Mouse (Mus musculus): ENCODE data around the gene U2af2.
"Not testable (repeated sequence)": the region's sequence is repeated elsewhere in the genome, so short reads cannot be mapped to it uniquely, and the experiment has no call there.

Gene U2af2

DNA sequence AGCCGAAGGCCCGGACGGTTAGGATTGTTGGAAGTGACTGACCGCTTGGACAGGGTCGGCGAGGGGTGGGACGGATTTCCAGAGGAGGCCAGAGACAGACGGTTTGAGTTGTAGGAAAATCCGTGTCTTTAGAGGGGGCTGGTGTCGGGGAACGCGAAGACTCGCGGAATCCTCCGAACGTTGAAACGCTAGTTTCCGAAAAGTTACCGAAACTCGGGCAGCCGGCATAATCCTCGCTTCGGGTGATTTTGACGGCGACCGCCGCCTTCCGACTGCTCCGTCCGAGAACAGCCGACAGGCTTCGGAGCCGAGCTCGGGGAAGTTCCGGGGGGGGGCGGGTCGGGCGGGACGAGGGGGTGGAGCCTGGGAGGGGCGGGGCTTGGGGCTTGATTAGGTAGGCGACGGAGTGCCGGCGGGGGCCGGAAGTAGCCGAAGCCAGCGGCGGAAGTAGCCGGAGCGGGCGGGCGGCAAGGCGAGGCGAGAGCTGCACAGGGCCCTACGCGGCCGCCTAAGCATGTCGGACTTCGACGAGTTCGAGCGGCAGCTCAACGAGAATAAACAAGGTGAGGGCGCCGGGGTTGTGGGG is at the start of gene U2af2:
TSS of gene U2af2 (plus strand) at position 370 of the 586 bp plus-strand sequence.
- DNase-seq (ENCODE audit: low spot score): peak; percentile 99

DNA sequence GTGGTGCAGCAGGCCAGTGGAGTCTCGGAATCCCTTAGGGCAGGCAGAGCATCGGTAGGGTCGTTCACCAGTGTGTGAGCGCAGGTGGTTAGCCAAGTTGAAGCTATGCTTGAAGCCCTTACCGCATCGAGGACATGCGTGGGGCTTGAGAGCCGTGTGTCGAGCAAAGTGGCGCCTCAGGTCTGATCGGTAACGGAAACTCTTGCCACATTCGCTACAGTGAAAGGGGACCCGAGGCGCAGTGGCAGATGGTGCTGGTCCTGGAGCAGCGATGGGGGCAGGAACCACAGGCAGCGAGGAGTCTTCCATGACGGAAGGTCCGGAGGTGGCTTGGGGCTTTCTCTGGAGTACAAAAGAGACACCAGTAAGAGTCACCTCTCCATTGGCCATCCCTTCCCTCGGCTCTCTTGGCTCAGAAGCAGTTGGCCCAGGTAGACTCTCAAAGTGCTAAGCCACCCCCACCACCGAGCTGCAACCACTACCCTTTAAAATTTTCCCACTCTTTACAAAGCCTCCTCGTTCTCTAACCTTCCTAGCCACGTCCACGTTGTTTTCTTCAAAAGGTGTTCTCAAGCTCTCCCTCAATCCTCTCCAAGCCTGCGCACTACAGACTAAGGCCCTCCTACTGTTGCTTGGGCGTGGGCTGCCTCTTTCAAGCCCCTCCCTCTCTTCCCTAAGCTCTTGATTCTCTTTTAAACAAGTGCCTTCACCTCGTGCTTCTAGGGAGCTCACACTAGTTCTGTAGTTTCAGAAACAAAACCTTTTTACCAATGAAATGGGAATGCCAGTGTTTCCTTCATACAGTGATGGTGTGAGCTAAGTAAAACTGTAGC is 49.0 kb upstream of the U2af2 start:
- no peak for DNase-seq (ENCODE audit: low spot score)

DNA sequence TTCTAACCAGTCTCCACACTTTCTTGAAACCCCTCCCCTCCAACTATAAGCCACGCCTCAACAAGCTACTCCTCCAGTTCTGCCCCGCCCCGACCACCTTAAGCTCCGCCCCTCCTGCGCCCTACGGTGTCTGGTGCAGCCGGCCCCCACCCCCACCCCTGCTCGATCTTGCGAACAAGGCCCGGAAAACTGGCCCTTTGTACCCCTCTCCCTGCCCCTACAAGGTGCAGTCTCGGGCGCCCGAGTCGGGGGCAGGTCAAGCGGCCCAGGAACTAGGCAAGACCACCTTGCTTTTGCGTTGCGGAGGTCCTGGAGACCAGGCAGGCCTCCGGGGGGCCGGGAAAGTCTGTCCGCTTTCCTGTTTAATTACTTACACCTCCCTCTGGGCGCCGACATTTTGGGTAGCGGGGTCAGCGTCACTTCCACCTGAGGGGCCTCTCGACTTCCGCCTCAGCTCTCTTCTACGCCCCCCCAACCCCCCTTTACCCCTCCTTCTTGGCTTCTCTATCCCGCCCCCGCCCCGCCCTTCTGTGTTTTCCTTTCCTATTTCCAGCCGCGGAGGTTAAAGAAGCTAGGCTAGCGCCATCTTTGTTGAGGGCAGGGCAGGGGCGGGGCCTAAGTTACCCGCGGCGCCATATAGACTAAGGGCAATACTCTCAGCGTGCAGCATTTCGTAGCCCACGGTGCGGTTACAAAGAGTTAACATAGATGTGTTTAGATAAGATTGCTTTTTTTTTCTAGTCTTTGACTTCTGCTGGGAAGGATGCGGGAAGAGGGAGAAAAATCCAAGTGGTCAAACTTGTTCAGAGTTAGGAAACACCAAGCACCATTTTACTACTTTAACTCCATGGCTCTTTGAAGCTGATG is 47.5 kb upstream of the U2af2 start, which contains the start of the genes Zfp524 and Fiz1:
TSS of gene Zfp524 (plus strand) at position 165 of the 867 bp plus-strand sequence.
TSS of gene Fiz1 (minus strand) at position 447 of the 867 bp plus-strand sequence.
- DNase-seq (ENCODE audit: low spot score): peak; percentile 98

- DNase-seq (ENCODE audit: low spot score): peak; percentile 98
Measured at GRCm38 (mm10) chr7:5015118-5016001, 46.6 kb upstream of the U2af2 start, which contains the start of gene Gm44973. Gene Gm44973, plus strand, starts transcription at chr7:5015496.

DNA sequence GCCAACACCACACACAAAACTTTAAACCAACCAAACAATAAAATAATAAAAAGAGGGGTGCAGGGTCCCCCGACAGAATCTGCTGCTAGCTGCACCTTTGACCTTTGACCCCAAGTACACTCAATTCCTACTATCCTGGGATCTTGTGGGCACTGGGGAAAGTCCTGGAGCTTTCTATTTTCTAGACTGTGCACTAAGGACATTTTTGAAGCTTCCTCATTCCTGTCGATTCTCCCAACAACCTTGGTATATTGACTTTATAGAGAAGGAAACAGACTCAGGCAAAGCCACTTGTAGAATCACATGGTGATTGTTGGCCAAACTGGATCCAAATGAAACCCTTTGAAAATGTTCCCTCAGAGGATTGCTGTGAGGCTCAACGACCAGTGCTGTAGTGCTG is 45.9 kb upstream of the U2af2 start:
- no peak for DNase-seq (ENCODE audit: low spot score)

DNA sequence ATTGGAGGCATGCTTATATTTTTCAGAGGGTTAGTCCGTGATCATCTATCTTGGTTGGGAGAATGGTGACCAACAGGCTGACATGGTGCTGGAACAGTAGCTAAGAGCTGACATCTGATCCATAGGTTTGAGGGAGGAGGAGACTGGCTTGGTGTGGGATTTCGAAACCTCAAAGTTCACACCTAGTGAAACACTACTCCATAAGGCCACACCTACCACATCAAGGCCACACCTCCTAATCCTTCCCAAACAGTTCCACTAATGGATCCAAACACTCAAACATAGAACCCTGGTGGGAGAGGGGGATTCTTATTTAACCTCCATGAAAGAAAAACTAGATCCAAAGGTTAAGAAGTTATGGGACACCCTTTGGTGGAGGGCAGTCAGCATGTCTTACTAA is 45.0 kb upstream of the U2af2 start:
- no peak for DNase-seq (ENCODE audit: low spot score)

- DNase-seq (ENCODE audit: low spot score): peak; percentile 79
Measured at GRCm38 (mm10) chr7:5017352-5017751, 44.6 kb upstream of the U2af2 start.

DNA sequence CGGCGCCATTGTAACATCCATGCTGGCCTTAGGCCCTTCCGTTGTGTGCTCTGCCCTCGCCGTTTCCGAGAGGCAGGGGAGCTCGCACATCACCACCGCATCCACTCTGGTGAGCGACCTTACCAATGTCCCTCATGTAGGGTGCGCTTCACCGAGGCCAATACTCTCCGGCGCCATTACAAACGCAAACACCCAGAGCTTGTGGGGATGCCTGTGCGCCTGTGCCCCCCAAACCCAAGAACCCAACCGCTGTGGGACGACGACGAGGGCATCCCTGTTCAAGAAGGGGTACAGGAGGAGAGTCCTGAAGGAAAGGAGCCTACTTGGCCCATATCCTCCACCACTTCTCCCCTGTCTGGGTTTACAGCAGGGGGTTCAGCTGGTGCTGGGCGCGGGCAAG is 44.0 kb upstream of the U2af2 start:
- DNase-seq (ENCODE audit: low spot score): no peak

DNA sequence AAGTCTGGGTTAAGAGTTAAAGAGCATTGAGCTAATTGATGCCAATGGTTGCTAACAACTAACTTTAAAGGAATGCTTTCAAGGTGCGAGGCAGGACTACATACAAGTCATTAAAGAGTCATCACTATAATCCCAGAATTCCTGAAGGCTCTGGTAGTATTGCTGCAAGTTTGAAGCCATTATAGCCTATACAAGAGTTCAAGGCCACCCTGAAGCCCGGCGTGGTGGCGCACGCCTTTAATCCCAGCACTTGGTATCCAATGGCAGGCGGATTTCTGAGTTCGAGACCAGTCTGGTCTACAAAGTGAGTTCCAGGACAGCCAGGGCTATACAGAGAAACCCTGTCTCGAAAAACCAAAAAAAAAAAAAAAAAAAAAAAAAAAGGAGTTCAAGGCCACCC is 42.4 kb upstream of the U2af2 start:
- not testable (repeated sequence) for DNase-seq (ENCODE audit: low spot score)

DNA sequence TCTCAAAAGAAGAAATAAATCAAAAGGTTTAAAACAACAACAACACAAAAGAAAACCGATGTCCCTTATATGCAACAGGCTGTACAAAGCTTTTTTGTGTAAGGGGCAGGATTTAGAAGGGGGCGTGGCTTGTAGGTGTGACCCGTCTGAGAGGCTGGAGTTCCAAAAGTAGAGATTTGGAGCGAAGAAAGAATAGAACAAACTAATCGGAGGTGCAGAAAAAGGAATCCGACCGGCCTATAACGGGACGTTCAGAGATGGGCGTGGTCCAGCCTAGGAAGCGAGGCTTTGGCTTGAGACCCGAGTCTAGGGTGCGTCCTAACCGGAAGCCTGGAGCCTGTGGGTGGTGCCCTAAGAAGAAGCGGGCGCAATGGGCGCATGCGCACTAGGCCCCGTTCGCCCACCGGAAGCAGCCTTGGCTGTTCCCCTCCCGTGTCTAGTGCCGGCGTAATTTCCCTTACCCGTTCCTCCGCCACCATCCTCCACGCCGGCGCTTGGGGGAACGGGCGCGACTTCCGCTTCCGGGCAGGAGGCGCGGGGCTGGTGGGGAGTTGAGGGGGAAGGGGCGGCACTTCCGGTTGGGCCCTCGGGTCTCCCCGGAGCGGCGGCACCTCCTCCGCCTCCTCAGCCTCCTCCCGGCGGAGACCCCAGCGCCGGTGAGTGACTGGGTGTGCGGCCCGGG is 41.8 kb upstream of the U2af2 start, which contains the start of the genes Zfp865 and Ccdc106:
TSS of gene Zfp865 (plus strand) at position 377 of the 682 bp plus-strand sequence.
TSS of gene Ccdc106 (plus strand) at position 554 of the 682 bp plus-strand sequence.
- DNase-seq (ENCODE audit: low spot score): peak; percentile 97

GRCm38 (mm10) chr7:5020685-5021084 is 41.3 kb upstream of the U2af2 start:
- no peak for DNase-seq (ENCODE audit: low spot score)

DNA sequence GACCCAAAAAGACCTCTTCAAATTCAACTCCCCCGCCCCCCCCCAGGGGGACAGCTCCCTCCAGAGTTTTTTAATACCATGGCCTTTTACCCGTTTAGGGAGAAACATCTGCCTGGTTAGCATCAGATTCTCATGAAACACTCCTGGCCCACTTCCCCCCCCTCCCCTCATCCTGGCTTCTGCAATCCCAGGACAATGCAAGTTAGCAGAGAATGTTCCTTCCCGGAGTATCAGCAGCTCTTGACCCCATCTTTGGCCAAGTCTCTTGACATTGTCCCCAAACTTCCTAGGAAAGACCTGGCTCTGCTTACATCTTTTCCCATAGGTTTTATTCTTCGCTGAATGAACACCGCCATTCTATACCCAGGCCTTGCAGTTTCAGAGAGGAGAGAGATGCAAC is 40.7 kb upstream of the U2af2 start:
- no peak for DNase-seq (ENCODE audit: low spot score)

DNA sequence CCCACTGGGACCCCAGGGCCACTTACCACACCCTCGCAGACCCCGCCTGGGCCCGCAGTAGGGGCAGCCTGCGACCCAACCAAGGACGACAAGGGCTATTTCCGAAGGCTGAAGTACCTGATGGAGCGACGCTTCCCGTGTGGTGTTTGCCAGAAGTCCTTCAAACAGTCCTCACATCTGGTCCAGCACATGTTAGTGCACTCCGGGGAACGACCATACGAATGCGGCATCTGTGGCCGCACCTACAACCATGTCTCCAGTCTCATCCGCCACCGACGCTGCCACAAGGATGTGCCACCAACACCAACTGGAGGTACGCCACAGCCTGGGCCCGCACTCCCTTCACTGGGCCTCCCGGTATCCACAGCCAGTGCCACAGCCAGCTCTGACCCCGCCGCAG is 32.4 kb upstream of the U2af2 start:
- DNase-seq (ENCODE audit: low spot score): no peak

- DNase-seq (ENCODE audit: low spot score): peak; percentile 49
Measured at GRCm38 (mm10) chr7:5029946-5030345, 32.0 kb upstream of the U2af2 start.

- DNase-seq (ENCODE audit: low spot score): no peak
Measured at GRCm38 (mm10) chr7:5030554-5031275, 31.2 kb upstream of the U2af2 start.

GRCm38 (mm10) chr7:5031496-5031895 is 30.4 kb upstream of the U2af2 start:
- no peak for DNase-seq (ENCODE audit: low spot score)

GRCm38 (mm10) chr7:5033818-5034217 is 28.1 kb upstream of the U2af2 start, which contains the start of gene 4632433K11Rik:
Gene 4632433K11Rik, plus strand, starts transcription at chr7:5034118.
- DNase-seq (ENCODE audit: low spot score): no peak

- no peak for DNase-seq (ENCODE audit: low spot score)
Measured at GRCm38 (mm10) chr7:5035628-5036027, 26.3 kb upstream of the U2af2 start.

DNA sequence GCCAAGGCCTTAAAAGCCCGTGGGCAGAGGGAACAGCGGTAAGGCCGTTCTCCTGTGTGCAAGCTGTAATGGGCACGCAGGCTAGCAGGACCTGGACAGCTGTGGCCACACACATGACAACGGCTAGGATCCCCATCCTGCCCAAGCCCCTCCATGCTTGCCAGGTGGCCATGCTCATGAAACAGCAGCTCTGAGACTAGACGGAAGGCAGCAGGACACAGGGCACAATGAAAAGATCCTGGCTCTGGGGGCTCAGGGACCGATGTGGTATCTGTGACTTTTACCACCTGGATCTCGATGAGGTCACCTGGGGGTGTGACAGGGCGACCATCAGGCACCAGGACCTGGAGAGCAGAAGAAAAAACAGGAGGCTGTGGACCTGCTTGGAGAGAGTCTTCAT is 25.8 kb upstream of the U2af2 start:
- DNase-seq (ENCODE audit: low spot score): no peak

- DNase-seq (ENCODE audit: low spot score): no peak
Measured at GRCm38 (mm10) chr7:5037026-5037425, 24.9 kb upstream of the U2af2 start.
